Mouse (Mus musculus) small intestine, adult 2 months (tissue): Measurements from ENCODE around the gene Ebf1. TPM values are rescaled to one million over a fixed set of nuclear protein-coding genes. Genes with fewer than 3 reads are reported as not detected.

ENCODE experiments used
- H3K27ac ChIP-seq: fragments of 200-500 bp; 2 replicates; pipeline ENCODE4 v1.5.1; 2012; ENCODE audit warnings: low read depth, low read length, control low read depth, inconsistent platforms; ENCODE audit not compliant: insufficient read depth
- H3K27me3 ChIP-seq: fragments of 200-500 bp; 2 replicates; pipeline ENCODE4 v1.6.1; 2012; ENCODE audit warnings: mild to moderate bottlenecking, moderate library complexity, low read length, inconsistent platforms; ENCODE audit not compliant: control insufficient read depth, insufficient read depth
- H3K36me3 ChIP-seq: fragments of 200-500 bp; 2 replicates; pipeline ENCODE4 v1.6.1; 2012; ENCODE audit warnings: mild to moderate bottlenecking, low read length, control low read depth, inconsistent platforms; ENCODE audit not compliant: control insufficient read depth, insufficient read depth
- H3K4me1 ChIP-seq: fragments of 200-500 bp; 2 replicates; pipeline ENCODE4 v1.6.1; 2012; ENCODE audit warnings: low read length, inconsistent platforms, mixed read lengths; ENCODE audit not compliant: control insufficient read depth, insufficient read depth, insufficient read length
- H3K4me3 ChIP-seq: fragments of 200-500 bp; 2 replicates; pipeline ENCODE4 v1.5.1; 2012; ENCODE audit warnings: low read depth, mild to moderate bottlenecking, control low read depth, inconsistent platforms, low read length, moderate library complexity
- CTCF ChIP-seq: fragments of 200-500 bp; IDR thresholded peaks from 2 replicates; pipeline ENCODE4 v1.5.1; 2012; ENCODE audit warnings: low read depth, mild to moderate bottlenecking, control low read depth, inconsistent platforms, low read length, moderate library complexity, mixed read lengths; ENCODE audit not compliant: insufficient replicate concordance, insufficient read length; ENCODE audit errors: extremely low read depth
- POLR2A ChIP-seq: fragments of 200-500 bp; IDR thresholded peaks from 2 replicates; pipeline ENCODE4 v1.6.1; 2012; ENCODE audit warnings: low read depth, mild to moderate bottlenecking, control low read depth, inconsistent platforms, low read length, moderate library complexity
- WGBS: fragments of 180-500 bp; shearing (Covaris S2); methylation state at CpG from one replicate; pipeline ENCODE4 v1.1.7; 2018; 5-methylcytosine and 5-hydroxymethylcytosine counted together
- polyA plus RNA-seq: library from polyadenylated mRNA; depleted of rRNA; stranded (reverse); fragments of >200 nt; gene quantifications from 2 replicates; pipeline ENCODE4 v1.2.3, GENCODE M21; 2012

The Ebf1 gene
- polyA plus RNA-seq, 1 experiment = 2.5 TPM

DNA sequence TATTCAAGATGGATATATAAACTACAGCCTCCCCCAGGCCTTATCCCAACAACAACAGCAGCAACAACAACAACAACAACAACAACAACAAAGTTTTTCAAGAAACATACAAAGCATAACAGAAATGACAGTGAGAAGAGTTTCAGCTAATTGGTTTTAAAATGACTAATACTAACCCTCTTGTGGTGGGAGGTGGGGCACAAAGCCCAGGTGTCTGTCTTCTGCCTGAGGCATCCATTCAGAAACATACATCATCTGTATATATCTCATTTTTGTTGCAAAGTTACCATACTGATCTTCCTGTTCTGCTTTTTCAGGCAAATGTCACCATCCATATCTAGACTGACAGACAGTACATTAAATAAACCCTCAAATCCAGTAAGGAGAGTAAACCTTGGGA is 282.4 kb downstream of the Ebf1 start:
- Histone ChIP-seq H3K4me1 (no peaks in the 10 kb centered on the region), H3K36me3 (no peaks in the 10 kb centered on the region), H3K4me3 (no peak overlapping the region), H3K27me3 (no peaks in the 10 kb centered on the region), H3K27ac (no peak overlapping the region)
- TF ChIP-seq CTCF = no peak
- TF ChIP-seq POLR2A = no peak

DNA sequence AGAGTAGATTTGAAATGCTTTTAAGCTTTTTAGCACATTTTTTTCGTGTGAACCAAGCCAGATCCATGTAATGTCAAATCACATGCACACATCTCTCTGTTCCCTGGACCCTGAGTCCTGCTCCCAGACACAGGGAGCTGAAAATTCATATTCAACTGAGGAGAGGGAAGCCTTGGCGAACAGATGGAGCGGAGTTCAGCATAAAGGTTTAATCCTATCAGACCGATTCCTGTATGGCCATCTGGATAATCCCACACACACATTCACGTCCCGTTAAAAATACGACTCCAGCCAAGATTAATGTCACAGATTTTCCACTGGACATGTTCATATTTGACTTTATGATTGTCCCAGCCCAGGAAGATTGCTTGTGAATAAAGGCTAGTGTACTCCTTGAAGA is 282.8 kb downstream of the Ebf1 start:
- Histone ChIP-seq H3K27me3 (no peaks in the 10 kb centered on the region), H3K27ac (no peak overlapping the region), H3K36me3 (no peaks in the 10 kb centered on the region), H3K4me3 (no peak overlapping the region), H3K4me1 (no peaks in the 10 kb centered on the region)
- WGBS = 85% methylated on average over 7 of the region's 7 CpGs
- TF ChIP-seq CTCF (no peak), POLR2A (no peak)

DNA sequence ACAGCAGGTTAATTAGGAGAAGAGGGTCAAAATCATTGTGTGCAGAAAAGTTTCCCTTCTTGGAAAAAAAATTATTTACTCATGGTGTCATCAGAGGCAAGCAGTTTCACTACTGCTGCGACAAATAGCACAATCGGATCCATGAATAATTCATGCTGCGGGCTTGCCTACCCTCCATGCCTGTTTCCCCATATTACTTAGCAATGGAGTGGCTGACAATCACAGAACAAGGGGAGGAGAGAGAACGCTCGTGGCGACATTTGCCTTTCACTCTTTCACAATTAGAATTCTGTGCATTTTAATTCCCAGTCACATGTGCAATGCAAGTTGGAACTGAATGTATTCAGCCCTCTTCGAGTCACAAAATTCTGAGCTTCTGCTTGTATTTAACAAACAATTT is 283.4 kb downstream of the Ebf1 start:
- Histone ChIP-seq H3K27me3 (no peaks in the 10 kb centered on the region), H3K36me3 (no peaks in the 10 kb centered on the region), H3K4me1 (no peaks in the 10 kb centered on the region), H3K4me3 (no peak overlapping the region), H3K27ac (no peak overlapping the region)
- 84% methylated on average over 7 of the region's 7 CpGs for WGBS
- no peak for TF ChIP-seq CTCF
- no peak for TF ChIP-seq POLR2A

DNA sequence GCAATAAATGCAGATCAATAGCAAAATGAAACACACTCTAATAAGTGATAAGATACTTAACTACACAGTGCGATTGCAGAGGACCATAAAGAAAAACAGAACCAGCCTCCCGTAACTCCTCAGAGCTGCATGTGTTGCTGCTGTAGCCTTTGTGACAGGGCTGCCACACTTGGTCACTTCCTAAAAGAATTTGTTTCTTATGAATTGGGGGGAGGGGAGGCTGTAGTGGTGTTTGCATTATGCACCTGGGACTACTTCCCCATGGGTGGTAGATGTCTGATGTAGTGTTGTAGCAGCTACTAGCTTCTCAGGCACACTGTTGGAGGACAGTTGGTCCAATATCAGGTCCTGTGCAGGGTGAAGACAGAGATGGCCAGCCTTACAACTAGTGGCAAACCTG is 284.6 kb downstream of the Ebf1 start:
- Histone ChIP-seq H3K4me3 (no peak overlapping the region), H3K27ac (no peak overlapping the region), H3K36me3 (no peaks in the 10 kb centered on the region), H3K4me1 (no peaks in the 10 kb centered on the region), H3K27me3 (no peaks in the 10 kb centered on the region)
- 35% methylated on average over 2 of the region's 2 CpGs for WGBS
- no peak for TF ChIP-seq POLR2A
- TF ChIP-seq CTCF = no peak

DNA sequence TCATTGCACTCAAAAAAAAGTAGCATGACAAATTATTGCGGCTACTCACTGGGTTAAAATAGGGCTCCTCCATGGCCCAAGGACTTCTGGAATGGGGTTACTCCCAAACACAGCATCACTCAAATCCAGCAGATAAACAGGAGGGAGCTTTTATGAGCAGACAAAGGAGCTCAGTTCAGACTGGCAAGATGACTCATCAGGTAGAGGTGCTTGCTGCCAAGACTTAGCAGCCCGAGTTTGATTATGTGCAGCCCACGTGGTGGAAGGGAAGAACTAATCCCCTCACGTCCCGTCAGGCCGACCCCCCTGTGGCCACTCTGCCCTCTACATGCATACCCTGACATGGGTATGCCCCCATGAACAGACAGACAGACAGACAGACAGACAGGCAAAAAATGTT is 285.0 kb downstream of the Ebf1 start:
- H3K27me3 ChIP-seq = no peaks in the 10 kb centered on the region
- H3K36me3 ChIP-seq = no peaks in the 10 kb centered on the region
- TF ChIP-seq CTCF (no peak), POLR2A (no peak)
- H3K4me1 ChIP-seq = no peaks in the 10 kb centered on the region
- WGBS = 29% methylated on average over 6 of the region's 6 CpGs
- no peak overlapping the region for H3K4me3 ChIP-seq
- no peak overlapping the region for H3K27ac ChIP-seq

DNA sequence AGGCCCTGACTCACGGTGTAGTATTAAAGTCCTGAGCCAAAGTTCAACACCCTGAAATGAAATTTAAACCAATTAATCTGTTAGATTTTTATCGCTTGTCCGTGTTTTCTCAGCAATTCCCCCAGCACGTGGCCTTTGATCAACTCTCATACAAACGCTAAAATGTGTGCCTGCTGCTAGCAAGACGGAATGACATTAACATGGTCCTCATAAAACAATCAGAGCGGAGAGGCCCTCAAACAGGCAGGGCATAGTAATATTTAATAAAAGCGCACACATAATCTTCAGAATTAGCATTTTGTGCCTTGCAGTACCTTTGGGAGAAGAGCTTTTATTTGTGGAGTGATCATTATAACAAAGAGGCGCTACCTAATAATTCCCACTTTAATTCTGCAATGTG is 287.0 kb downstream of the Ebf1 start:
- H3K36me3 ChIP-seq = no peaks in the 10 kb centered on the region
- H3K4me3 ChIP-seq = no peak overlapping the region
- no peak overlapping the region for H3K27ac ChIP-seq
- WGBS = 31% methylated on average over 9 of the region's 9 CpGs
- TF ChIP-seq POLR2A = no peak
- no peak for TF ChIP-seq CTCF
- H3K4me1 ChIP-seq = no peaks in the 10 kb centered on the region
- no peaks in the 10 kb centered on the region for H3K27me3 ChIP-seq

DNA sequence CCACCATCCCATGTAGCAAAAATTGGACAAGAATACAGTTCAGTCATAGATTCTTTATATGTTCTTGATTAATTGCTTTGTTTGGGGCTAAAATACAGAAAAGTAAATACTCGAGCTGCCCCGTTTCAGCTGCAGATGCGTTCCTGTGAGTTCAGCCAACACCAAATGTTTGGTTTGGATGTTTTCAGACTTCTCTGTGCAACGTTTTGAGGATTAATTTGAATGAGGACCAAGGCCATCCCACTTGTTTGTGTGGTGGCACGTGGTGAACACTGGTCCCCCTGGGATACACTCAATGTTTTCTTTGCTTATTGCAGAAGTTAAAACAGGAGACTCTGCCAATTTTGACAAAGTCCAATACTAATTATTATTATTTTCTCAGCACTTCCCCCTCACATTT is 289.3 kb downstream of the Ebf1 start:
- no peaks in the 10 kb centered on the region for H3K4me1 ChIP-seq
- no peak for TF ChIP-seq POLR2A
- no peak for TF ChIP-seq CTCF
- H3K27me3 ChIP-seq = no peaks in the 10 kb centered on the region
- H3K27ac ChIP-seq = no peak overlapping the region
- WGBS = 54% methylated on average over 5 of the region's 5 CpGs
- no peak overlapping the region for H3K4me3 ChIP-seq
- no peaks in the 10 kb centered on the region for H3K36me3 ChIP-seq

DNA sequence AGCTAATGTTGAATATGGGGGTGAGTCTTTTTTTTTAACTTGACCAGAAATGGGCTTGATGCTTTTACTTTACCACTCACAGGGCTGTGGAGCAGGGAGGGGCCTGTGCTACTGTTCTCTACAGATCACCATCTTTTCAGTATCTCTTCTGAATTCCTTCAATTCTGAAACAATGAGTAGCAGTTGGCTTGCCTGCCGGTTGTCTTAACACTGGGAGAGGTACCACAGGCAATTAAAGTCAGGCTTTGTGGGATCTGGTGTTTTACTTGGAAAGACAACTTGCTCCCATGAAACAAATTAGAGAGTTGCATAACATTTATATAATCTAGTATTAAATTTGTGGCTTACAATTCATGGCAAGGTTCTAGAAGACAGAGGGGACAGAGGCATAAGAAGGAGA is 294.6 kb downstream of the Ebf1 start:
- H3K4me3 ChIP-seq = no peak overlapping the region
- no peak overlapping the region for H3K27ac ChIP-seq
- TF ChIP-seq CTCF = no peak
- TF ChIP-seq POLR2A = no peak
- no peaks in the 10 kb centered on the region for H3K4me1 ChIP-seq
- H3K36me3 ChIP-seq = no peaks in the 10 kb centered on the region
- WGBS = 52% methylated on average over 1 of the region's 1 CpGs
- no peaks in the 10 kb centered on the region for H3K27me3 ChIP-seq
